Mouse (Mus musculus) forebrain, embryonic 10.5 days (tissue): Measurements from ENCODE around the gene Tmem200a. TPM values are rescaled to one million over a fixed set of nuclear protein-coding genes. Genes with fewer than 3 reads are reported as not detected.
A peak's percentile ranks its signal among the peaks of the same experiment; 100 is the strongest.

Experiments
- DNase-seq: peaks from one replicate; pipeline ENCODE4 v3.0.0-alpha.2; 2017; ENCODE audit warnings: low spot score; ENCODE audit errors: extremely low spot score
- H3K27ac ChIP-seq: fragments of 300-500 bp; sonication (generic); 2 replicates; pipeline ENCODE4 v1.5.1; 2016; ENCODE audit warnings: mild to moderate bottlenecking
- H3K27me3 ChIP-seq: fragments of 300-500 bp; sonication (generic); 2 replicates; pipeline ENCODE4 v1.6.1; 2016; ENCODE audit warnings: mild to moderate bottlenecking; ENCODE audit not compliant: poor library complexity, severe bottlenecking
- H3K36me3 ChIP-seq: fragments of 300-500 bp; sonication (generic); replicated peaks from 2 replicates; pipeline ENCODE4 v1.6.1; 2016; ENCODE audit warnings: mild to moderate bottlenecking, moderate library complexity
- H3K4me1 ChIP-seq: fragments of 300-500 bp; sonication (generic); 2 replicates; pipeline ENCODE4 v1.6.1; 2016
- H3K4me3 ChIP-seq: fragments of 300-500 bp; sonication (generic); 2 replicates; pipeline ENCODE4 v1.5.1; 2016; ENCODE audit warnings: mild to moderate bottlenecking, moderate library complexity
- H3K9me3 ChIP-seq: fragments of 300-500 bp; sonication (generic); 2 replicates; pipeline ENCODE4 v1.6.1; 2016; ENCODE audit warnings: mild to moderate bottlenecking, moderate library complexity
- WGBS: fragments of 180-500 bp; shearing (Covaris S2); methylation state at CpG from one replicate; pipeline ENCODE4 v1.1.7; 2016; 5-methylcytosine and 5-hydroxymethylcytosine counted together
- polyA plus RNA-seq: library from polyadenylated mRNA; unstranded; fragments of >200 nt; fragmentation: Nextera tagmentation; extraction: Ambion mirVana; gene quantifications from 2 replicates; pipeline ENCODE4 v1.2.1, GENCODE M21; 2016

The Tmem200a gene
- polyA plus RNA-seq, 1 experiment from 2014 or later: 4.9 TPM

DNA sequence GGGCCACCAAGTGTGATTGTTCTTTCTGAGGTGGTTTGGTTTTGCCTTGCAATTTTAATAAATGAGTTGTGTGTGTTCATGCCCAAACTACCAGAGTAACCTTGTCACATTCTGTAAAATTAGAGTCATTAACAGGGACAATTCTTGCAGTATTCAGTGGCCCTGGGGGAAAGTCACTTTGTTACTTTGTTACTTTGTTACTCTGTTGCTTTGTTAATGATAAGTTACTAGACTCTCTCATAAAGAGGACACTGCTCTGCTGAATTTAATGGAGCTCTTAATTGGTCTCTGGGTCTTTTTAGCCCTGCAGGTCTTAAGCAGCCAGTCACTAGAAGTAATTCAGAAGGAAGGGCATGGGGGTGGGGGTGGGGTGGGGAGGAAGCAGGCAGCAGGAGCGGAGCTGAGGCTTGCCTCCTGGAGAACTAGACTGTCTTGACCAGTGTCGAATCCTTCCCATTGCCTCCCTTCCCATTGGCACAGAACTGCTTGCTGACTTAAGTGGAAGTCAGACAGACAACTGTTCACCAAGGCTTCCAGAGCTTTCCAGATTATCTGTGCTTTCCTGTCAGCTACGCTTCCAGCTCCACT lies 124.1 kb downstream of the Tmem200a start:
- DNase-seq: no peak
- Histone ChIP-seq H3K9me3 (no peaks in the 10 kb centered on the region), H3K27ac (no peak overlapping the region), H3K4me3 (no peak overlapping the region), H3K4me1 (peaks cover 20% of the 10 kb centered on the region), H3K27me3 (peaks cover 71% of the 10 kb centered on the region), H3K36me3 (no peaks in the 10 kb centered on the region)
- WGBS: 42% methylated on average over 3 of the region's 3 CpGs

DNA sequence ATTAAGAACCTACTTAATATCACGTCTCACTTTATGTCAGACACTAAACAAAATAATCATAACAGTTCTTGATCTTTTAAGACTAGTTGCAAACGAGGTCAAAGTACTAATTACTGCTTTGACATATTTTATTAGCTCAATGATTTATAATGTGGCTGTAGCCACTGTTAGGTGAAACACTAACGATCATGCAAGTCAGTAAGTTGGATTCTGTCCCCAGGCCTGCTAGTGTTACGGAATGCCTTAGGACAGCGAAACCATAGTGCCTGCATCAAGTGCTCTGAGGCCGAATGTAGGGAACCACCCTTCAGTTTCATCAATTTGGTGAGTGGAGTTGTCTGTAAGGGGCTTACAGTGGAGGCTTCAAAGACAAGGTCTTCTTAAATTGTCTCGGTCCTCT lies 126.0 kb downstream of the Tmem200a start:
- H3K36me3 ChIP-seq: no peaks in the 10 kb centered on the region
- H3K27ac ChIP-seq: no peak overlapping the region
- DNase-seq: no peak
- no peaks in the 10 kb centered on the region for H3K9me3 ChIP-seq
- 86% methylated on average over 7 of the region's 7 CpGs for WGBS
- no peak overlapping the region for H3K4me3 ChIP-seq
- H3K27me3 ChIP-seq: peaks cover 72% of the 10 kb centered on the region
- H3K4me1 ChIP-seq: peaks cover 11% of the 10 kb centered on the region

DNA sequence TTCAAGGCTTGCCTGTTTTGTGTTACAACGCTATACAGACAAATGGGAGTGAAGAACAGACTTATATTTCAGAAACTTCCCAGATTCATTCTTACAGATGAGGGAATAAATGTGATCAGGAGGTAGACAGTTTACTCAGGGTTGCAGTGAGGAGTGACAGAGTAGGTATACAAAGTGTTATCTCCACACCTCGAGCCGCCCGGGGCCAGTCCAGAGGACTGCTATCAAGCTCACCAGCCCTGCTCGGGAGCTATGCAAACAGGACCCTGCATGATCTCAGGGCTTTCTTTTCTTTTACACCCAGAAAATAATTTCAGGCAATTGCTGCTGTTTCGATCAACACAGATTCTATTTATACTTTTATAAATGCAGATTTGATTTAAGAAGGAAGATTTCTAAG lies 126.7 kb downstream of the Tmem200a start:
- H3K9me3 ChIP-seq: no peaks in the 10 kb centered on the region
- H3K27me3 ChIP-seq: peaks cover 65% of the 10 kb centered on the region
- no peak overlapping the region for H3K27ac ChIP-seq
- whole genome bisulfite sequencing: 94% methylated on average over 6 of the region's 6 CpGs
- peaks cover 11% of the 10 kb centered on the region for H3K4me1 ChIP-seq
- DNase-seq: no peak
- no peaks in the 10 kb centered on the region for H3K36me3 ChIP-seq
- H3K4me3 ChIP-seq: no peak overlapping the region

DNA sequence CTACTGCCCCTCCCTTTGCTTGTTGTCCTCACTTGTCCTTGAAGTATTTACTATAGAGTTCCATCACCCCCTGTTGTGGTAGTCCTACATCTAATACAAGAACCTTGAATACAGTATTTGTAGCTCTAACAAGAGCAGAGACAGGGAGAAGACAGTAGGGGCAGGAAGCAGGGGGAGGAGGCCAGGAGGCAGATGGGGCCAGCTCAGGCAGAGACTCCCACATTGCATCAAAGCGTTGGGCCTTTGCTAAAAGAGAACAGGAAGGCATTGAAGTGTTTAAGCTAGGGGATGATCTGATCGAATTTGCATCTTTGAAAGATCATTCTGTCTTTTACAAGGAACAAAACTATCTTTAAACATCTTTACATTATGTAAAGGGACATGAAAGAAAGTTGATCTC lies 133.0 kb downstream of the Tmem200a start:
- no peaks in the 10 kb centered on the region for H3K36me3 ChIP-seq
- H3K4me3 ChIP-seq: no peak overlapping the region
- DNase-seq: no peak
- H3K27me3 ChIP-seq: peaks cover 15% of the 10 kb centered on the region
- no peaks in the 10 kb centered on the region for H3K9me3 ChIP-seq
- 93% methylated on average over 2 of the region's 2 CpGs for WGBS
- peaks cover 7% of the 10 kb centered on the region for H3K4me1 ChIP-seq
- H3K27ac ChIP-seq: no peak overlapping the region

DNA sequence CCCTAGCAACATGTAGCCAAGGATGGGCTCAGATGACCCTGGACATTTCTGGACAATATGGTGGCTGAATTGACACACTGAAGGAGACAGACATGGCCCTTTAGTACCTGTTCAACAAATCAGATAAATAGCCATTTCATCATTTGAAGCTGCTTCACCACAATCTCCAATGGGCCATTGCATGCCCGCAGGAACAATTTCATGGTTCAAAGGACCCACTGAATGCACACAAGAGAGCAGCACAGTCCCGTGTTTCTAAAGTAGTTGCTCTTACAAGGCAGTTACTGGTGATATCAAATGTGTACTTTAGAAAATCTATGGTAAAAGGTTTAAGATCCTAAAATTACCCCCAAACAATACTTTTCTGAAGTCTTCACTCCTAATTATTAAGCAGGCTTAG lies 134.2 kb downstream of the Tmem200a start:
- 0 out of 2 replicates have a peak, but pooled peaks cover 3% of the 10 kb centered on the region for H3K27me3 ChIP-seq
- no peak overlapping the region for H3K4me3 ChIP-seq
- no peak for DNase-seq
- peaks cover 7% of the 10 kb centered on the region for H3K4me1 ChIP-seq
- H3K9me3 ChIP-seq: no peaks in the 10 kb centered on the region
- no peaks in the 10 kb centered on the region for H3K36me3 ChIP-seq
- WGBS: 36% methylated on average over 2 of the region's 2 CpGs
- no peak overlapping the region for H3K27ac ChIP-seq

DNA sequence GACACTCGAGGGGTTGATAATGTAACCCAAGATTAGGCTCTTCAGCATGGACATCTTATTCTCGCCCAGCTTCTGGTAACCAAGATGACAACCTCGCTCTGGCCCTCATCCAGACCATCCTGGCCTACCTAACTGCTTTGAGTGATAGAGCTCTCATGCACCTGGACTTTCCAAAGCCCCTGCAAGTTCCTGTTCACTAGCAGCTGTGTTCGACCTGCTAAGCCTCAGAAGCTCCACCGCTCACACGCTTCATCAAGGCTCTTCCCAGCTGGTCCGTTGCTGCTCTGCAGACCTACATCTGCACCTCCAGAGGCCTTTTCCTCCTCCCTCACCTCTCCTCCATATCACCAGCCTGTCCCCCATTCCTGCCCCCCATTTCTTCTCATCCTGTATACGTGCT lies 147.1 kb downstream of the Tmem200a start:
- Histone ChIP-seq H3K27ac (no peak overlapping the region), H3K9me3 (no peaks in the 10 kb centered on the region), H3K4me1 (peaks cover 26% of the 10 kb centered on the region), H3K27me3 (0 out of 2 replicates have a peak, but pooled peaks cover 4% of the 10 kb centered on the region), H3K36me3 (no peaks in the 10 kb centered on the region), H3K4me3 (no peak overlapping the region)
- DNase-seq: no peak
- WGBS: 90% methylated on average over 8 of the region's 8 CpGs

DNA sequence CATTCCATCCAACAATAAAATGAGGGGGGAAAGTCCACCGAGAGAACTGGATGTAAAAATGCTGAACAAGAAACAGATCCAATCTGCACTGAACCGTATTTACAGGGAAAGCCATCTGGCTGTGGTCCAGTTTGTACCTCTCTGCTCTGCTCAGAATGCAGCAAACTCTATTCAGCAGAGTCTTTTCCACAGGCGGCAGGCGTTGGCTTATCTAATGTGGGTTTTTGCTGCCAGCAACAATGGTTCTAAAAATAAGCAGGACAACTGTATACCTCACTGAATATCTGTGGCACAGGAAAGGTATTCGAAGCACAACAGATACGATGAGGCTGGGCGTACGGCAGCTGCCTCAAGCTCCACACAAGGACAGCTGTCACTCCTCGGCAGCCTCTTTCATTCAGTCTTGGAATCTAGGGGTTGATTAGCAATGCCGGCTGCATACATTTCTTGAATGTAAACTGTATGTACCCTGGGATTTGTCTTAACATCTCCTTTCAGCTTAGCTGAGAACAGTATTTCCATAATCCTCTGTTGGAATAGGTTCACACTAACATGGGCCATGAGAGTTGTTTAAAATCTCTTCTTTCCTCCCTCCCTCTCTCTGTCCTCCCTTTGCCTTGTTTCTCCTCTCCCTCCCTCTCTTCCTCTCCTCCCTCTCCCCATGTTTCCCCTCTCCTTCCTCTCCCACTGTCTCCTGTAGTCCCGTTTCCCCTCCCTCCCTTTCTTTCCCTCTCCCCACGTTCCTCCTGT lies 149.3 kb downstream of the Tmem200a start:
- no peaks in the 10 kb centered on the region for H3K9me3 ChIP-seq
- H3K36me3 ChIP-seq: no peaks in the 10 kb centered on the region
- no peak for DNase-seq
- WGBS: 48% methylated on average over 12 of the region's 12 CpGs
- 0 out of 2 replicates have a peak, but pooled peaks cover 4% of the 10 kb centered on the region for H3K27me3 ChIP-seq
- 0 out of 2 replicates have a peak overlapping the region, but pooled peaks have one; percentile 64 for H3K27ac ChIP-seq
- no peak overlapping the region for H3K4me3 ChIP-seq
- peaks cover 26% of the 10 kb centered on the region for H3K4me1 ChIP-seq

DNA sequence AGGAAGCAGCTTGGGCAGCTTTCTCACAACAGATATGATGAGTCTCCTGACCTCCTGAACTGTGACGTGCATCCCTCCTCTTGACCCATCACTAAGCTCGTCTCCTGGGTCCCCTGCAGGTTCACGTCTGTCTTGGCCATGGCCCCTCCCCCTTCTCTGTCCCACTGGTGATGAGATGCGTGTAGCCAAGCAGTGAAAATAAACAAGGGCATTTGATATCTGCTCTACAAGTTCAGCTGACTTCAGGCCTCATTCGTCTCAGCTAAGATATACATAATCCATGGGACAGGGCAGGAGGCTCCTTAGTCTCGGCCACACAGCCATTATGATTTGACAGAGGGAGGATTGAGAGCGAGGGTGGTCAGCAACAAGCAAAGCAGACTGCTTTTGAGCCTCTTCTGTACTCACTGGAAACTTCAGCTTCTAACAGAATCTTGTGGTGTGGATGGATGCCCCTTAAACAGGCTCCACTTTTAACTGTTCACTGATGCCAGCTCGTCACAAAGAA lies 149.9 kb downstream of the Tmem200a start:
- DNase-seq: no peak
- no peaks in the 10 kb centered on the region for H3K9me3 ChIP-seq
- no peak overlapping the region for H3K4me3 ChIP-seq
- H3K27ac ChIP-seq: peak overlapping the region; percentile 64
- 41% methylated on average over 8 of the region's 8 CpGs for WGBS
- no peaks in the 10 kb centered on the region for H3K36me3 ChIP-seq
- H3K4me1 ChIP-seq: peaks cover 26% of the 10 kb centered on the region
- 0 out of 2 replicates have a peak, but pooled peaks cover 4% of the 10 kb centered on the region for H3K27me3 ChIP-seq

DNA sequence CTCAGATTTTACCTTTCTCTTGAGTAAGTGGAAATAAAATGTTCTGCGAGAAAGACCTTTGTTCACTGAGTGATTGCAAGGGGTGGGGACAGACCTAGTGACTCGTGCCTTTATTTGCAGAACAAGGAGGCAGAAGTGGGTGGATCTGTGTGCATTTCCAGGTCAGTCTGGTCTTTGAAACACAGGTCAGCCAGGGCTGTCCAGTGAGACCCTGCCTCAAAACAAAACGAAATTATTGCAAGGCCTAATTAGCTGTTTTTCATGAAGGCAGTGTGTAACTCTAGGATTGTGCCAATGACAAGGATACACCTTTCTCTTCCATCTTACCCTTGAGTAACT lies 150.4 kb downstream of the Tmem200a start:
- H3K9me3 ChIP-seq: no peaks in the 10 kb centered on the region
- DNase-seq: no peak
- peaks cover 26% of the 10 kb centered on the region for H3K4me1 ChIP-seq
- 51% methylated on average over 3 of the region's 3 CpGs for WGBS
- no peak overlapping the region for H3K27ac ChIP-seq
- H3K4me3 ChIP-seq: no peak overlapping the region
- no peaks in the 10 kb centered on the region for H3K36me3 ChIP-seq
- 0 out of 2 replicates have a peak, but pooled peaks cover 4% of the 10 kb centered on the region for H3K27me3 ChIP-seq

DNA sequence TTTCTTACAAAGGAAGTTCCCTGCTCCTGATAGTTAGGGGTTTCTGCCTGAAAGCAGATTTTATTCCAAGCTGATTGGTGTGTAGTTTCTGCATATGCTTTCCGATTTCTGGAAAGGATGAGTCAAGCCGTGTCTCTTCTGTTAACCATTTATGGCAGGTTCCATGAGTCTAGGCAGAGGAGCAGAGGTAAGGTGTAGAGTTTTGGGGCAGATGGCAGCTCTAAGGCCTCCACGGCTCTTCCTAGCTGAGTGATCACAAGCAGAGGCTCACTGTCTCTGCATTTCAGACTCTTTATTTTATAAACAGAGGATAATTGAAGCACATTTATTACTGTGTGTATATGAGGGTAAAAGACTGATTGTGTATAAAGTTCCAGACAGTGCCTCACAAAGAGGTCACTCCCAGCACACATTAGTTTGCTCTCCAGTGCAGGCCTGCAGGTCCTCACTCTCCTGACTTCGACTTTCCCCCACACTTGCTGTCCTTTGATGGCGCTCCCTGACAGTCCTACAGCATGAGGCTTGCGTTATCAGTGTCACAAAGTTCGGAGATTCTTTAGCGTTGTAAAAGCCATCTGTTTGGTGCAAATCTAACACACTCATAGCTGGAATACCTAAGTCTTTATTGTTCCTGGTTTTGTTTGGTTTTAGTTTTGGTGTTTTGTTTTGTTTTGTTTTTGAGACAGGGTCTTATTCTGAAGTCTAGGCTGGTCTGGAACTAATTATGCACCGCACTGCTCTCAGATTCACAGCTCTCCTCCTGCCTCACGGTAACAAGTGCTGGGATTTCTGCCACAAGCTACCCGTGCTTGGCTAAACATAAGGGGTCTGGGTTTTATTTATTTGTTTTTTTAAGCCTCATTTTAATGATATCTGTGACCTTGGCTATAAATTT lies 151.1 kb downstream of the Tmem200a start:
- Histone ChIP-seq H3K4me1 (peaks cover 26% of the 10 kb centered on the region), H3K27me3 (0 out of 2 replicates have a peak, but pooled peaks cover 4% of the 10 kb centered on the region), H3K27ac (no peak overlapping the region), H3K4me3 (no peak overlapping the region), H3K36me3 (no peaks in the 10 kb centered on the region), H3K9me3 (no peaks in the 10 kb centered on the region)
- no peak for DNase-seq
- 55% methylated on average over 11 of the region's 11 CpGs for WGBS

DNA sequence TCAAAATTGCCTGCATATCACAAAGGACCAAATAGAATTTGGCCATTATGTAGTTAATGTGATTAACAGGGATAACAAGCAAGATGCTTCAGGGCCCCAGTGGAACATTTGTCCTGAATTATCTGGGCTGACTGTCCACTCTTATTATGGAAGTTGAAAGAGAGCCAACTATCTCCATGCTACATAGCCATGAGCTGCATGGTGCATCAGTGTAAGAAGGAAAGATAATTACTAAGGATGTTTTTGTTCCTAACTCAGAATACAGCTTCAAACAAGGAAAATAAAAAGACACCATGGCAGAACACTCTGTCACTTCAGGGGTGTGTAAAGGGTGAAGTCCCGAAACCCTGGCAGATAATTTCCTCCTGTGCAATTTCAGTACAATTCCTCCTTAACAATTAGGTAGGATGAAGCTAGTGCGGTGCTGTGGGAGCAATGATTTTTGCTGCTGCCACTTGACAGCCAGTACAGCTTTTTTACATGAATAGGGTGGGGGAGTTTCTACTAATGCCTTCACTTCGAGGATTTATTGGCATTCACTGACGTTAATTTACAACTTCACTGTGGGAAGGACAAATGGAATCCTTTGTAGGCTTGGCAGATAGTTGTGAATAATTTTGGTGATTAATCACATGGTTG lies 158.1 kb downstream of the Tmem200a start:
- H3K4me3 ChIP-seq: no peak overlapping the region
- 72% methylated on average over 4 of the region's 4 CpGs for WGBS
- no peaks in the 10 kb centered on the region for H3K27me3 ChIP-seq
- H3K4me1 ChIP-seq: no peaks in the 10 kb centered on the region
- H3K9me3 ChIP-seq: no peaks in the 10 kb centered on the region
- DNase-seq: no peak
- H3K27ac ChIP-seq: no peak overlapping the region
- no peaks in the 10 kb centered on the region for H3K36me3 ChIP-seq

DNA sequence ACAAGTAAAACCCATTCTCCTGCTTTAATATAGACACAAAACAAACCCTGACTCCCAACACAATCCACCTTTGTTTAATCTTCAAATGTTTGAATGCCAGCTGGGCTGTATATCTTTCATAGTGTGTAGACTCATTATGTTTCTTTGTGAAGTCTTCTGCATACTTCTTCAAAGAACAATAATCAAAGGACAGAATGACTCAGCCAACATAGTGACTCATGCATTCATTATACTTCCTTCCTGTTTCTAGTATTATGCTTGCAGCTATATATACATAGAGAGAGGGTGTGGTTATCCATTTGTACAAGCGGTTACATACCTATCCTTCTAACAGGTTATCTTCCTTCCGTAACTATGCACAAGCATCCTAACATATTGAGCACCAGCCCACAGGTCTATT lies 160.7 kb downstream of the Tmem200a start:
- no peak for DNase-seq

More for the DNA sequence above, 160.7 kb downstream of the Tmem200a start:
- no peaks in the 10 kb centered on the region for H3K9me3 ChIP-seq
- 85% methylated on average over 2 of the region's 2 CpGs for WGBS
- H3K4me3 ChIP-seq: no peak overlapping the region
- no peaks in the 10 kb centered on the region for H3K27me3 ChIP-seq
- H3K27ac ChIP-seq: no peak overlapping the region
- H3K4me1 ChIP-seq: no peaks in the 10 kb centered on the region
- no peaks in the 10 kb centered on the region for H3K36me3 ChIP-seq
